Mouse (Mus musculus) liver, embryonic 15.5 days (tissue): ENCODE results near the gene Lrp2bp. TPM values are rescaled to one million over a fixed set of nuclear protein-coding genes. Genes with fewer than 3 reads are reported as not detected.
A peak's percentile ranks its signal among the peaks of the same experiment; 100 is the strongest.

Source experiments
- ATAC-seq: fragments of 200-750 bp; cut with Nextera tagmentation; 2 replicates; pipeline ENCODE4 v1.8.0; 2017; ENCODE audit warnings: moderate number of reproducible peaks, mild to moderate bottlenecking, moderate library complexity; ENCODE audit not compliant: insufficient read depth
- H3K27ac ChIP-seq: fragments of 300-500 bp; sonication (generic); replicated peaks from 2 replicates; pipeline ENCODE4 v1.5.1; 2015; ENCODE audit warnings: mild to moderate bottlenecking, inconsistent platforms
- H3K27me3 ChIP-seq: fragments of 300-500 bp; sonication (generic); 2 replicates; pipeline ENCODE4 v1.6.1; 2015; ENCODE audit warnings: mild to moderate bottlenecking, inconsistent platforms
- H3K36me3 ChIP-seq: fragments of 300-500 bp; sonication (generic); replicated peaks from 2 replicates; pipeline ENCODE4 v1.6.1; 2015; ENCODE audit warnings: moderate library complexity, mild to moderate bottlenecking, inconsistent platforms
- H3K4me1 ChIP-seq: fragments of 300-500 bp; sonication (generic); replicated peaks from 2 replicates; pipeline ENCODE4 v1.6.1; 2015; ENCODE audit warnings: inconsistent platforms
- H3K4me2 ChIP-seq: fragments of 300-500 bp; sonication (generic); 2 replicates; pipeline ENCODE4 v1.6.1; 2015; ENCODE audit warnings: moderate library complexity, mild to moderate bottlenecking, inconsistent platforms
- H3K4me3 ChIP-seq: fragments of 300-500 bp; sonication (generic); replicated peaks from 2 replicates; pipeline ENCODE4 v1.5.1; 2015; ENCODE audit warnings: mild to moderate bottlenecking, inconsistent platforms
- H3K9ac ChIP-seq: fragments of 300-500 bp; sonication (generic); 2 replicates; pipeline ENCODE4 v1.6.1; 2015; ENCODE audit warnings: moderate library complexity, mild to moderate bottlenecking, inconsistent platforms
- H3K9me3 ChIP-seq: fragments of 300-500 bp; sonication (generic); replicated peaks from 2 replicates; pipeline ENCODE4 v1.6.1; 2016; ENCODE audit warnings: inconsistent platforms
- WGBS: fragments of 180-500 bp; shearing (Covaris S2); methylation state at CpG from one replicate; pipeline ENCODE4 v1.1.7; 2015; ENCODE audit warnings: mixed read lengths; ENCODE audit not compliant: insufficient replicate concordance; 5-methylcytosine and 5-hydroxymethylcytosine counted together
- polyA plus RNA-seq: library from polyadenylated mRNA; unstranded; fragments of >200 nt; fragmentation: Nextera tagmentation; extraction: Ambion mirVana; gene quantifications from 2 replicates; pipeline ENCODE4 v1.2.1, GENCODE M21; 2015

Gene Lrp2bp
- polyA plus RNA-seq, result 0.08 and 0.10 TPM in 2 replicates

- no peak for ATAC-seq
- no peaks in the 10 kb centered on the region for H3K9me3 ChIP-seq
- peak within 1 kb of the TSS; percentile 86 for H3K27ac ChIP-seq
- peak within 1 kb of the TSS; percentile 71 for H3K9ac ChIP-seq
- no peaks in the 10 kb centered on the region for H3K27me3 ChIP-seq
- WGBS, result 5% methylated on average over 22 of the region's 22 CpGs
- peak within 1 kb of the TSS; percentile 69 for H3K4me3 ChIP-seq
- peaks cover 24% of the 10 kb centered on the region for H3K36me3 ChIP-seq
- peaks cover 14% of the 10 kb centered on the region for H3K4me1 ChIP-seq
- peak within 1 kb of the TSS; percentile 92 for H3K4me2 ChIP-seq
These were observed at the start of gene Lrp2bp for GRCm38 (mm10) chr8:45999138-45999783. TSS of gene Lrp2bp (plus strand) at chr8:45999303.

DNA sequence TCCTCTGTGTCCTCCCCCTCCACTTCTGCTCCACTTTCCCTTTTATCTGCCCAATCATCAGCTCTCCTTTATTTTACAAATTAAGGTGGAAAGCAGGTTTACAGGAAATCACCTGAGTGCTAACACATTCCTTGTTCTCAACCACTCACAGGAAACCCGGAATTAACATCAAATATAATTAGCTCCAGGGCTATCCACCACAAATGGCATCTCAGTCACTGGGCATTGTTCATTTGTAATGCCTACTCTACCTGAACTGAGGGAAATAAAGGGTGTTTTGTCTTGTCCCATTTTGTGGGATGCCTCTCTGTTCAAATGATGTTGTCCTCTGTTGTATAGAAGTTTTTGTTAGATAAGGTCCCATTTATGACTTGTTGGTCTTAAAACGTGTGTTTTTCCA lies 48.5 kb upstream of the Lrp2bp start:
- ATAC-seq, result no peak
- Histone ChIP-seq H3K9ac (no peak overlapping the region), H3K4me1 (no peaks in the 10 kb centered on the region), H3K27me3 (no peaks in the 10 kb centered on the region), H3K9me3 (no peaks in the 10 kb centered on the region), H3K4me3 (no peak overlapping the region), H3K36me3 (no peaks in the 10 kb centered on the region), H3K27ac (no peak overlapping the region), H3K4me2 (no peak overlapping the region)
- whole genome bisulfite sequencing, result 37% methylated on average over 2 of the region's 2 CpGs

GRCm38 (mm10) chr8:45970894-45971293 lies 28.2 kb upstream of the Lrp2bp start:
- H3K27me3 ChIP-seq, result no peaks in the 10 kb centered on the region
- H3K9ac ChIP-seq, result no peak overlapping the region
- ATAC-seq, result no peak
- peaks cover 11% of the 10 kb centered on the region for H3K4me1 ChIP-seq
- 87% methylated on average over 12 of the region's 12 CpGs for WGBS
- no peaks in the 10 kb centered on the region for H3K9me3 ChIP-seq
- no peaks in the 10 kb centered on the region for H3K36me3 ChIP-seq
- H3K4me3 ChIP-seq, result no peak overlapping the region
- H3K4me2 ChIP-seq, result no peak overlapping the region
- H3K27ac ChIP-seq, result no peak overlapping the region

- no peaks in the 10 kb centered on the region for H3K9me3 ChIP-seq
- peaks cover 12% of the 10 kb centered on the region for H3K36me3 ChIP-seq
- 78% methylated on average over 8 of the region's 8 CpGs for WGBS
- H3K9ac ChIP-seq, result 0 out of 2 replicates have a peak overlapping the region, but pooled peaks have one; percentile 66
- no peak for ATAC-seq
- peaks cover 16% of the 10 kb centered on the region for H3K4me1 ChIP-seq
- 0 out of 2 replicates have a peak overlapping the region, but pooled peaks have one; percentile 76 for H3K4me3 ChIP-seq
- no peak overlapping the region for H3K27ac ChIP-seq
- peak overlapping the region; percentile 85; the same call in 1 of the 2 replicates for H3K4me2 ChIP-seq
- H3K27me3 ChIP-seq, result no peaks in the 10 kb centered on the region
These were observed 25.1 kb upstream of the Lrp2bp start for GRCm38 (mm10) chr8:45973988-45974505.

DNA sequence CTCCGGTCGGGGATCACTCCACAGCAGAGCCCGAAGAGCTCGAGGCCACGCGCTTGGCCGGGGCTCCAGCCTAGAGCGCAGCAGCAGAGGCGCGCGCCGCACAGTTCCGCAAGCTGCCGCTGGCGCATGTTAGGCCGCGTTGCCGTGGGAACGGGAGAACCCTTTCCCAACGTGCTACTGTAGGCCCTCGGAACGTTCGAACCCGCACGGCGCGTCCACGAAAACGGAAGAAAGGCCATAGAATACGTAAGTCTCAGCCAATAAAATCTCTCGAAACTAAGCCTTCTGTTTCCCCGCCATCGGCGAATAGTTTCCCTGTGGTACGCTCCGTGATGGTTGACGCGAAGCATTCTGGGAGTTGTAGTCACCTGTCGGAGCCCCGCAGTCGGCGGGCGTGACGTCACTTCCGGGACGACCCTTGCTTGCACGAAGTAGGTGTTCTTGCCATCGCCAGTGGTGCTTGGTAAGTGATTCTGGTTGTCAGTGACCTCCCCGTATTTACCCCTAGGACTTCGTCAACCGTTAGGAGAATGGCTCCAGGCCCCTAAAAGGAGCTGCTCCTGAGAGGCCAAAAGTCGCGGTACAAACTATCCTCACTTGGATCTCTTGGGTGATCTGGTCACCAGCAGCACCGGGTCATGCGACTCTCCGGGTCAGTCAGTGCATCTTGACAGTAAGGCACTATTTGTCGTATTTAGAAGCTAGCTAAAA lies 23.8 kb upstream of the Lrp2bp start, which contains the start of the genes 1700029J07Rik and Ufsp2:
1700029J07Rik (minus strand) TSS at position 127 of the 711 bp plus-strand sequence.
Ufsp2 (plus strand) TSS at position 403 of the 711 bp plus-strand sequence.
- Histone ChIP-seq H3K9ac (peak within 1 kb of the TSS; percentile 66), H3K27ac (peak within 1 kb of the TSS; percentile 71), H3K27me3 (no peaks in the 10 kb centered on the region), H3K4me1 (peaks cover 16% of the 10 kb centered on the region), H3K36me3 (peaks cover 19% of the 10 kb centered on the region), H3K4me3 (peak within 1 kb of the TSS; percentile 76), H3K9me3 (no peaks in the 10 kb centered on the region), H3K4me2 (peak within 1 kb of the TSS; percentile 85)
- under 1% methylated on average over 57 of the region's 57 CpGs for WGBS
- ATAC-seq, result peak; percentile 96

DNA sequence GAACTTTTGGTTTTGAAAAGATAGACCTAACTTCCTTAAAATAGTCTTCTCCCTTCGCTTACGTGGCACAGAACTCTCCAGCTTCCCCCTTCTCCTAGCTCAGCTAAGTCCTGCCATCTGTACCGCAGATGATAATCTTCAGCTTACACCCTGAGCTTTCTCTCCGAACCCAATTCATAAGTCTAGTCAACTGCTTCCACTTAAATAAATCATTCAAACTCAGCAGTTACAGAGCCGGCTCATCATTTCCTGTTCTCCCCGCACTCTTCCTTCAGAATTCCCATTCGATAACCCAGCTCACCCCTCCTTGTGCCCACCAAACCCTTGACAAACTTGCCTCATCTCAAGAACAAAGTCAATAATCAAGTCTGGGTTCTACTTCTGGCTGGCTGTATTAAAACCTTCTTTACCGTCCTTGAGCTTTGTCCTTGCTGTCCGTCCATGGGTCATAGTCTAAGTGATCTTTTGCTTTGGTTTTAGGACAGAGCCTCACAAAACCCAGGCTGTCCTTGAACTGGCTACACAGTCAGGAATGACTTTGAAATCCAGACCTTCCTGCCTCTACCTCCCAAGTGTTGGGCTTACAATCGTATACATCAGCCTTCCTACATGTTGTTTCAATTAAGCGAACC lies 23.1 kb upstream of the Lrp2bp start:
- peak overlapping the region; percentile 61; the same call in 1 of the 2 replicates for H3K27ac ChIP-seq
- ATAC-seq, result peak; percentile 35

GRCm38 (mm10) chr8:45986665-45987064 lies 12.4 kb upstream of the Lrp2bp start:
- 67% methylated on average over 3 of the region's 3 CpGs for WGBS
- Histone ChIP-seq H3K27ac (no peak overlapping the region), H3K4me3 (no peak overlapping the region), H3K9me3 (no peaks in the 10 kb centered on the region), H3K4me2 (no peak overlapping the region), H3K27me3 (no peaks in the 10 kb centered on the region), H3K9ac (no peak overlapping the region), H3K4me1 (peaks cover 2% of the 10 kb centered on the region; the same call in 1 of the 2 replicates), H3K36me3 (peaks cover 41% of the 10 kb centered on the region)
- no peak for ATAC-seq

More for the DNA sequence above, 23.1 kb upstream of the Lrp2bp start:
- Histone ChIP-seq H3K27me3 (no peaks in the 10 kb centered on the region), H3K4me2 (peak overlapping the region; percentile 85), H3K4me1 (peaks cover 16% of the 10 kb centered on the region), H3K4me3 (peak overlapping the region; percentile 76), H3K36me3 (peaks cover 22% of the 10 kb centered on the region), H3K9me3 (no peaks in the 10 kb centered on the region), H3K9ac (peak overlapping the region; percentile 66)
- WGBS, result 34% methylated on average over 11 of the region's 11 CpGs

- Histone ChIP-seq H3K27me3 (no peaks in the 10 kb centered on the region), H3K4me2 (no peak overlapping the region), H3K9ac (no peak overlapping the region), H3K9me3 (no peaks in the 10 kb centered on the region), H3K27ac (no peak overlapping the region), H3K4me1 (peaks cover 2% of the 10 kb centered on the region; the same call in 1 of the 2 replicates), H3K4me3 (no peak overlapping the region), H3K36me3 (peaks cover 26% of the 10 kb centered on the region)
- peak; percentile 75 for ATAC-seq
- WGBS, result 24% methylated on average over 2 of the region's 2 CpGs
These were observed 10.9 kb upstream of the Lrp2bp start for GRCm38 (mm10) chr8:45988189-45988588.

- Histone ChIP-seq H3K4me2 (no peak overlapping the region), H3K4me1 (peaks cover 2% of the 10 kb centered on the region; the same call in 1 of the 2 replicates), H3K4me3 (no peak overlapping the region), H3K9me3 (no peaks in the 10 kb centered on the region), H3K27me3 (no peaks in the 10 kb centered on the region), H3K27ac (no peak overlapping the region), H3K36me3 (peaks cover 26% of the 10 kb centered on the region), H3K9ac (no peak overlapping the region)
- WGBS, result 68% methylated on average over 4 of the region's 4 CpGs
- ATAC-seq, result no peak
These were observed 8.3 kb upstream of the Lrp2bp start for GRCm38 (mm10) chr8:45990631-45991310.

- Histone ChIP-seq H3K4me1 (peaks cover 2% of the 10 kb centered on the region), H3K36me3 (peaks cover 35% of the 10 kb centered on the region), H3K9me3 (no peaks in the 10 kb centered on the region), H3K9ac (no peak overlapping the region), H3K4me2 (no peak overlapping the region), H3K27me3 (no peaks in the 10 kb centered on the region), H3K4me3 (no peak overlapping the region), H3K27ac (no peak overlapping the region)
- 85% methylated on average over 2 of the region's 2 CpGs for WGBS
- ATAC-seq, result no peak
These were observed 5.0 kb upstream of the Lrp2bp start for GRCm38 (mm10) chr8:45994111-45994510.
